Mouse (Mus musculus): ENCODE results near the gene Cntfr.

Gene Cntfr

DNA sequence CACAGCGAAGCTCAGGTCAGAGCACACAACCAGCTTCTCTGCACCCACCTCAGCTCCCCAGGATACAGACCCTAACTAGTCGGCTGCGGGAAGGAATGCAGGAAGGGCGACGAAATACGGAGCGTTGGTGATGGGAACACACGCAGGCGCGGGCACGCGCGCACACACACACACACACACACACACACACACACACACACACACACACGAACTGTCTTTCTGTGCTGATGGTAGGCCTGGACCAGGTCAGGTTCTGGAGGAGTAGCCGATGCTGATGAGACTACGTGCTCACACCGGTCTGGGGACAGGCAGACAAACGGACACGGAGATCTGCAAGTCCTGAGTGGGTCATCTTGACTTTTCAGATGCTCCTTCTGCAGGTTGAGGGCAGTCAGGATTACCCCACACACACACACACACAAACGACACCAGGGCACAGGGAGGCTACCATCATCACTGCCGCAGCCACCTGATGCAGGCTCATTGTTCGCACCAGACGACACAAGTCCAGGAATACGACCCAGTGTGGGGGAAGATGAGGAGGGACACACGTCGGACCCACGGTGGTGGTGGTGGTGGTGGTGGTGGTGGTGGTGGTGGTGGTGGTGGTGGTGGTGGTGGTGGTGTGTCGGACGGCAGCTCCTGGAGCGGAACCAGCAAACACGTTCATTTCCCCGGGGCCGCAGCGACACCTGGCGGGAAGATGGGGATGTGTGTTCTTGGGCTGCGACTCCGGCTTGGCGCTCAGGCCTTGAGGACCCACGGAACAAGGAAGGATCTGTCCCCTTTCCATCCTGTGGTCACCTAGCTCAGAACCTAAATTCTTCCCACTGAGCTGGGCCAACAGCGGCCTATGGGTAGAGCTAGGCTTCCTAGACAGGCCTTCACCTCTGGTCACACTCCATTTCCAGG lies at the start of gene Cntfr:
Gene Cntfr, minus strand, starts transcription at position 160 of the 912 bp plus-strand sequence.
- DNase-seq (ENCODE audit: low read depth): peak; percentile 44

GRCm38 (mm10) chr4:41745021-41745420 lies 48.1 kb upstream of the Cntfr start:
- DNase-seq (ENCODE audit: low read depth): no peak

DNA sequence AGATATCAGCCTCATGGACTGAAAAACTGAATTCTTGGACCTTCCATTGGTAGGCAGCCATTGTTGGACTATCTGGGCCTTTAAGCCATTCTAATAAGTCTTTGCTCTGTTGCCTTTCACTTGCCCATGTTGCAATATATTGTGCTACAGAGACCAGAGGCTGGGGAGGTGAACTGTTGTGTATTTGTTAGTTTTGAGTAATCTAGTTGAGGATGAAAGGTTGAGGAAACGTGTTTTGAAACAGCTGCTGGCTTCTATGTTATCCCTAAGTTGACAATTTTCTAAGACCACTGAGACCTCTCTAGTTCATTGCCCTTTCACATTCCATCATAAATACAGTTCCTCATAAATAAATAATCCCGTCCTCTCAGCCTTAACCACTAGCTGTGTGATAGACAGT lies 47.2 kb upstream of the Cntfr start:
- no peak for DNase-seq (ENCODE audit: low read depth)

GRCm38 (mm10) chr4:41741158-41741560 lies 44.3 kb upstream of the Cntfr start:
- peak; percentile 96 for DNase-seq (ENCODE audit: low read depth)

DNA sequence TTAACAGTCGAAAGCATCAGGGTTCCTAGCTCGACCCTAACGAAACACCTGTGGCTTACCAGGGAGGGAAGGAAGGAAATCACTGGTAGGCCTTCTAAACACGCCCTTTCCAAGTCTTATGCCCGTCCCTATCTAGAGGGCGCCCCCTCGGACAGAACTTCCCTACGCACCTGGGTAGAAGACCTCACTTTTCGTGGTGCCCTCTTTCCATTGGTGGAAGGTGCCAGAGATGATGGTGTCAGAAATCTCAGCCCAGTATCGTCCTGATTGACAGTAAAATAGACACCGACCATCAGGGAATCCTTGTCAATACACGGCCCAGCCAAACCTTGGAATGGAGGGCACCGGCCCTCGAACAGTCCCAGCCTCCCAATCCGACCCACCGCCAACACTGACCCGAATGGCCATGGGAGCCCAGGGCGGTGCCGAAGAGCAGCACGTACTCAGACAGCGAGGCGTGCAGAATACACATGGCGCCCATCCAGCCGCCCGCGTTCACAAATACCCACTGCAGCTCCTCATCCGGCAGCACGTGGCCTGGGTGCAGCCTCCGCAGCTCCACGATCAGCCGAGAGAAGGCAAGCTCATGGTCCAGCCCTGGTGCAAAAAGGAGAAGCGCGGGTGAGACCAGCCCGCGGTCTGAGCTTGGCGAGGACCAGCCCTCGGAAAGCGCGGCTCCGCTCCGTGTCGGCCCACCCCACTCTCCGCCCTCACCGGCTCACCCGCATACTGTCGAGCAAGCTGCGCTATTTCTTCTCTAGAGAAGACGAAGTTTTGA lies 43.7 kb upstream of the Cntfr start:
- DNase-seq (ENCODE audit: low read depth): no peak

- DNase-seq (ENCODE audit: low read depth): no peak
Measured at GRCm38 (mm10) chr4:41739260-41739659, 42.4 kb upstream of the Cntfr start.

GRCm38 (mm10) chr4:41738256-41738603 lies 41.3 kb upstream of the Cntfr start:
- no peak for DNase-seq (ENCODE audit: low read depth)

- DNase-seq (ENCODE audit: low read depth): no peak
Measured at GRCm38 (mm10) chr4:41737602-41738255, 40.8 kb upstream of the Cntfr start.

DNA sequence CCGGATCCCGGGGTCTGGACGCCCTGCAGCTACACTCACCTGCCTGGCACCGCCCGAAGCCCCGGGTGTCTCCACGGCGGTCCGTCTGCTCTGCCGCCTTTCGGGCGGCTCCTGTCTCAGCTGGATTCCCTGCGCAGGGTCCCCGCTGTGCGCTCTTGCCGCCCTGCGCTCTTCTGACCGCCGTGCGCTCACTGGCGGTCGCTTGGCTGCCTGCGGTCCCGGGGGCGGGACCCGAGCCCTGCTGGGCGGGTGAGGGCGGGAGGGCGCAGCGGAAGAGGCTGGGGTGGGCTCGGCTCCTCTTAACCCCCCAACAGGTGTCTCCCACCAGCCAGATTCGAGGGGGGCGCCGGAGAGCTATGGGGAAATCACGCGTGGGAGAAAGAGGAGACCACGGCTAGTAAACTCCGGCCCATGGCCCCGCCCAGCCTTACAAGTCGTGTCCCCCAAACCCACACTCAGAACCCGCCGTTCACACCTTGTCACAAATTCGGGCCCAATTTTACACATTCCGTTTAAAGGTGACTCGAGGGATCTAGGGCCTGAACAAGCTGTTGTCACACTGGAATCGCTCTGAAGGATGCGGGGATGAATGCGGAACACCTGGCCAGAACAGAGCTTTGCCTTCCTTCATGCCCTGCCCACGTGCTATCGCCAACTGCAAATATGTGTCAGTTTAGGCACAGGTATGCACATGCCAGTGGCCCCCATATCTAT lies 34.3 kb upstream of the Cntfr start, which contains the start of gene Arid3c:
Gene Arid3c, minus strand, starts transcription at position 91 of the 714 bp plus-strand sequence.
- DNase-seq (ENCODE audit: low read depth): no peak

GRCm38 (mm10) chr4:41726826-41727621 lies 30.1 kb upstream of the Cntfr start:
- no peak for DNase-seq (ENCODE audit: low read depth)

DNA sequence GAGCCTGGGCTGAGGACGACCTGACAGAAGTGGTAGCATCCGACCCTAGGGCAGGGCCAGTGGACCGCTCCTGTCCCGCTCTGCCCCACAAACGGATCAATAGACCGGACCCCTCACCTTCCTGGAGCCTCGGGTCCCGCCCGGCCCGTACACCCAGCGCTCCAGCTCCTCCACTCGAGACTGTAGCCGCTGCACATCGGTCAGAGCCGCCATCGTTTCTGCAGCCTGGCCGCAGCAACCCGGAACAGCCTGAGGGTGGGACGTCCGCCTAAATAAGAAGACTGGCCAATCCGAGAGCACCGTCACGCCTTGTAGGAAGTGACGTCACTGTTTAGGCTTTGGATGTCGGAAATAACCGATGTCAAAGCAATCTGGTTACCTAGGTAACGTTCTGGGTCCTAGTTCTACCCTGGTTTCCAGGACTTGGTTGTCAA lies 26.0 kb upstream of the Cntfr start, which contains the start of gene Dctn3:
Gene Dctn3, minus strand, starts transcription at position 253 of the 434 bp plus-strand sequence.
- peak; percentile 89 for DNase-seq (ENCODE audit: low read depth)

DNA sequence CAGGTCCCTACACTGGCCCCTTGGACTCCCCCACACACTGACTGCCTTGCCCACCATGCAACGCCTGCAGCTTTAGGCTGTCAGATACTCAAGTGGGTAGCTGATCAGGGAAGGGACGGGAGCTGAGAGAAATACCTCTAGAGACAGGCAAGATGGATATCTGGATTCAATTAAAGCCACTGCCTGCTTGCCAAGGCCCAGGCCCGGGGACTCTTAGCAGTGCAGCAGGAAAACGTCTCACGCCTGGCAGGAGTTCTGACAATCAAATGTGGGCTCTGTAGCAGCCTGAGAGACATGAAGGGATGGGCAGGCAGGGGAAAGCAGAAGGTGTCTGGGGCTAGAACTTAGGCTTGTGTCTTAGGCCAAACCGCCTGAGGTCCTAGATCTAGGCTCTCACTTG lies 19.9 kb upstream of the Cntfr start:
- no peak for DNase-seq (ENCODE audit: low read depth)

DNA sequence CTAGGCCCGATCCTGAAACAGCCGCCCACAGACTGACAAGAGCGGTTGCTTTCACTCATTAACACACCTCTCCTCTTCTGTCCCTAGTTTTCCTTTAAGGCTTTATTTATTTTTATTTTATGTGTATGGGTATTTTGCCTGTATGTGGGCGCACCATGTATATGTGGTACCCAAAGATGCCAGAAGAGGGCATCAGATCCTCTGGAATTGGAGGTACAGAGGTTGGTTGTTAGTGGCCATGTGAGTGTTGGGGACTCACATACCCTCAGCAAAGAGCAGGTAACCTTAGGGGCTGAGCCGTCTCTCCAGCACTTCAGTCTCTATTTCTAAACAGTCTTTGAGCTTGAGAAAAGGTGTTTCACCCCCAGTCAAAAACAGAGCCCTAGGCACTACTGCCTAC lies 18.7 kb upstream of the Cntfr start:
- DNase-seq (ENCODE audit: low read depth): no peak

GRCm38 (mm10) chr4:41715082-41715481 lies 18.2 kb upstream of the Cntfr start:
- no peak for DNase-seq (ENCODE audit: low read depth)

DNA sequence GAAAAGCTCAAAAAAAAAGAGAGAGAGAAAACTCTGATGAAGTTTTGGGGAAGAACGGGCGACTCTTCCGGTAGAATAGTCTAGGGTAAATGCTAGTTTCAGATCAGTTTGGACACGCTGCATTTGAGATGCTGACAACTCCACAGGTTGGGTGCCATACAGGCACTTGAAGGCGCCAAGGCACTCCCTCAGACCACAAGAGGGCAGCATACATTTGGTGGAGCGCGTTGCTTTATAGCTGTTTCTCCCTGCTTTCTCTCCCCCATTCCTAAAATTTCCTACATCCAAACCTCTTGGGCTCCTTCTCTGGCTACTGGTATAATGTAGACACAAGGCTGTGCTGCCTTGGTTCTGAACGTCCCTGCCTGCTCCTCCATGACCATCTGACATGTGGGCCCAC lies 17.4 kb upstream of the Cntfr start:
- peak; percentile 71 for DNase-seq (ENCODE audit: low read depth)

DNA sequence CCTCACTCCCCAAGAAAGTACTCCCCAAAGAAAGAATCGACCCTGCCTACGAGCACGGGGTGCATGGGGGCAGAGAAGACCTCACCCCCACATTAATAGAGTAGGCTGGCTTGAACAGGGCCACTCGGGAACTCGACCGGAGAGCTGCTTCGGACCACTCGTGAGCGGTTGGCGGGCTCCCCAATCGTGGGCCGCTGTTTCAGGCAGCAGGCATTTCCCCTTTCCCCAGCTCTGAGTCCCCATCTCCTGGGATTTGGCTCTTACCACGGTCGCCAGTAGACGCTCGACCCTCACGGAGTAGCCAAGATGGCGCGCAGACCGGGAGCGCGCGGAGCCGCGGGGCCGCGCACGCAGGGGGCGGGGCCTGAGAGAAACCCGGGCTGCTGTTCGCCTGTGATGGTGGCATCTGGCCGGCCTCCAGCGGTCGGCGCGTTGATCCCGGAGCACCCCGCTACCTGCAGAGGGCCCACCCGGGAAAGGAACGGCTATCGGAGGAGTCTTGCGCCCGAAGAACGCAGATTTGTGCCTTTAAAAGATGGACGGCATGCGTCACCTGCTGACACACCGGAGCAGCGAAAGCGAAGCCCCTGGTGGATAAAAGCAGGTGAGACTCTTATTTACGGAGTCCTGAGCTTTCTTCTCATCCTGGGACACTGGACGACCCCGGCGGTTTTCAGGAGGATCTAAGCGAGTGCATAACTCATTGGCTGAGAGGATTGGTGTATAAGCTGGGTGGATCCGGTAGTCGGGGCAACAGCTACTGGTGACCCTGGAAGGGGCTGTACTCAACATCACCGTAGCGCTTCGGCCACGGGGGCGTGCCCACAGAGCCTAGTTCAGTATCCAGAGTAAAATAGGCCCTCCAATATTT lies 16.5 kb upstream of the Cntfr start, which contains the start of gene Rpp25l:
Gene Rpp25l, minus strand, starts transcription at position 338 of the 871 bp plus-strand sequence.
- peak; percentile 81 for DNase-seq (ENCODE audit: low read depth)

GRCm38 (mm10) chr4:41712421-41713196 lies 15.7 kb upstream of the Cntfr start:
- DNase-seq (ENCODE audit: low read depth): no peak

DNA sequence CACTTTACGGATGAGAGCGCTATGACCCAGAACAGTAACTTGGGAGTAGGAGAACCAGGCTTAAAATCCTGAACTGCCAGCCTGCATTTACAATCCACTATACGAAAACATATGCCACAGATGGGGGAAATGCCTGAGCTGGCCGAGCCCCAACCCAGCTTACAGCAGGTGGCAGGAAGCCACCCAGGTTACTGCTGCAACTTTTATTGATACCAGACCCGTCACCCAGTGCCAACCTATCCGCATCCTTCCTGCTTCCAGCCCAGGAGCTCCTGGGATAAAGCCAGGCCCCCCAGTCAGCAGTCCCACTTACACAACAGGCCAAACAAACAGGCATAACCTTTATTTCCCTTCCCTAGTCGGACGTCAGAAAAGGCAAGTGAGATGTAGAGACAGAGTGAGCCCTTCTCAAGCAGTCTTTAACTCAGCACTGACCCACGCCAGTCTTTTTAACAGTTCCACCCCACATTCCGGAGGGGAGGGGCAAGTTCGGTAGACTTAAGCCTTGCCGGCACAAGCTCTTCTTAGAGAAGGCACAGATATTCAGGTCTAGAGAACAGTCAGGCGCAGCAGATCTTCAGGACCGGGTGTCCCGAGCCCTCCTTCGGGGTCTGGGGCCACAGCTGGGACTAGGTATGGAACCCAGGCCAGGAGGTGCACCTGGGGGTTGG lies 15.0 kb upstream of the Cntfr start:
- DNase-seq (ENCODE audit: low read depth): no peak
